Mouse (Mus musculus): ENCODE results near the gene Pkn3.
"Not testable (repeated sequence)": the region's sequence is repeated elsewhere in the genome, so short reads cannot be mapped to it uniquely, and the experiment has no call there.

The Pkn3 gene

DNA sequence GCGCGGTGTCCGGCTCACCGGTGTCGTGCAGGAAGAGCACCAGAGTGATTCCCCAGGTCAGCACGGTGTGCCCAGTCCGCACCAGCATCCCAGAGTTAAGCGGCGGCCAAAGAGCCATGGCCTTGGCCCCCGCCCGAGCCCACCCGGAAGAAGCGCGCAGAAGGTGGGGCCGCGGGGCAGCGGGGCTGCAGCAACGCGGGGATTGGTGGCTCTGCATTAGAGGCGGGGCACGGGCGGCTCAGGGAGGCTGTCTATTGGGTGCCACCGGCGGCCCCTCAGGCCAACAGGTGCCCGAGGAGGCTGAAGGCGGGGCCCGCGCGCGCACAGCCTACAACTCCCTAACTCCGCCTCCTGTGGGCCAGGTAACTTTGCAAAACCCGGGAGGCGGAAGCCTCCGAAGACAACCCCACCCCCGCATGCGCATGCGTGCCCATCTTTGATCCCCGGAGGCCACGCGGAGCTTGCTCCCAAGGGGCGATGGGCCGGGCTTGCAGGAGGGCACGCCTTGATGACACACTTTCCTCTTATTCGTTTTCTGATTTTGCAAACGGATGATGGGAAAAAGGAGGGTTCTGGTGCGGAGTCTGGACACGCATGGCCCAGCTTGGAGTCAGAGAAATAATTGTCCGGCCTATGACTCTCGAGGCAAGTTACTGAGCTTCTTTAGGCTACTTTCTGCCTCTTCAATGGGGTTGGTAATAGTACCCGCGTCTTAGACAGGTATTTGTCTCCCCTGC lies 16.2 kb downstream of the Pkn3 start, which contains the start of gene Zdhhc12:
Gene Zdhhc12, minus strand, starts transcription at position 178 of the 737 bp plus-strand sequence.
- intact Hi-C loops (cut with DNase I): no loop called here

DNA sequence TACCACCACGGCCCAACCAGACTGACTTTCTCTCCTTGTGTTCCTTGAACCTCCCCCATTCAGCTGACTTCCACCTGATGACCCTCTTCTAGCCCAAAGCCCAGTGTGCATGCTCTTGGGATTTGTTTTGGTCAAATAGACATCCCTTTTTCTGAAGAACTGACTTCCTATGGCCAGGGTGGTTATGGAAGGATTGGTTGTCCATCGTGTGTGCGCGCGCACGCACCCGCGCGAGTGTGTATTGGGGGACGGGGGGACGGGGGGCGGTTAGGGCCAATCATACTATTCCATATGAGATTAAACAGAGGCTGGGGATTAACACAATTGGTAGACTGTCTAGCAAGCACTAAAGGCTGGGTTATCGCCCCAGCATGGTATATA lies 16.7 kb downstream of the Pkn3 start:
- intact Hi-C loops (cut with DNase I): no loop called here

DNA sequence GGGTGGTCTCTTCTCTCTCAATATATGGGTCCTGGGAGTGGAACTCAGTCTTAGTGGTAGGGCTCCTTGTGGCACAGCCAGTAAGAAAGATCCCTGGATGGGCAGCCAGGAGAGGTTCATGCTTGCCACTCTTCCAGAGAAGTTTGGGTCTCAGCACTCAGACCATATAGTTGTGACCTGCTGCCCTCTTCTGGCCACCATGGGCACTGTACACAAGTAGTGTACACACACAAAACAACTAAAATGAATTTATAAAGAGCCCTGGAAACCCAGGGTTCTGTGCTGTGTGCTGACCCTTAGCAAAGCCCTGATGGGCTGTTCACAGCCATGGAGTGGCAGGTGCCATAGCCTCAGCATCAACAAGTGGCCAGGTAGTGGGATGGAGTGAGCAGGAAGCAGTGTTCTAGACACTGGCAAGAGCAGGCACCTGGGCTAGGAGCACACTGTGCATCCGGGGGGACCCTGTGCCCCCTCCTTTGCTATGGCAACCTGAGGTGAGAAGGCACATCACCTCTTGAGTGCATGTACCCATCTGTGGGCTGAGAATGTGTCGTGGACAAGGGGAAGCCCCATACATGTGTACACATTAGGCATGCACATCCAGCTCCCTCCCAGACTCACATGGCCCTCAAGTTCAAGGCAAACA lies 18.5 kb downstream of the Pkn3 start:
- intact Hi-C loops (cut with DNase I): loop anchor here (2.0 kb wide), 1 partner anchor 53 kb away; no protein-coding TSS in a partner anchor

DNA sequence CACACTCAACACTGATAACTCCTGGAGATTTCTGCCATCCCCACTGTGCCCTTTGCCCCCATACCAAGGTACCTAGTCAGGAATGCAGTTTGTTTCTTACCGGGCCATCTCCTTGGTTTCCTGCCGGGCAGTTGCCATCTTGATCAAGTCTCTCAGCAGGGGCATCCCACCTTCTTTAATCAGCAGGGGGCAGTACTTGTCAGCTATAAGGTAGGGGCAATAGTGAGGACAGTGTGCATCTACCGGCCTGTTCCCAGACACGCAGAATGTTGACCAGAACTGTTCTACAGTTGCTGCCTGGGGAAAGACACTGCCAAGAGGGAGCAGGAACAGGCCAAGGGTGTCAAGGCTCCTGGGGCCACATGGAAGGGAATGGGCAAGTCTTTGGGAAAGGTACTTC lies 22.7 kb downstream of the Pkn3 start:
- intact Hi-C loops (cut with DNase I): no loop called here

DNA sequence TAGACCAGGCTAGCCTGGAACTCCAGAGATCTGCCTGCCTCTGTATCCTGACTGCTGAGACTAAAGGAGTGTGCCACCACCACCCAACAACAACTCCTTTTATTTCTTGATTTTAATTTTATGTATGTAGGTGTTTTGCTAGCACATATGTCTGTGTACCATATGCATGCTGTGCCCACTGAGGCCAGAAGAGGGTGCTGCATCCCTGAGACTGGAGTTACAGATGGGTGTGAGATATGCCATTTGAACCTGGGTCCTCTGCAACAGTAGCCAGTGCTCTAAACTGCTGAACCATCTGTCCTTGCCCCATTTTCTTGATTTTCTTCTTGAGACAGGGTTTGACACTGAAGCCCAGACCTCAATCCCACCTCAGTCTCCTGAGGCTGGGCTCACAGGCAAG lies 28.9 kb downstream of the Pkn3 start:
- intact Hi-C loops (cut with DNase I): no loop called here

DNA sequence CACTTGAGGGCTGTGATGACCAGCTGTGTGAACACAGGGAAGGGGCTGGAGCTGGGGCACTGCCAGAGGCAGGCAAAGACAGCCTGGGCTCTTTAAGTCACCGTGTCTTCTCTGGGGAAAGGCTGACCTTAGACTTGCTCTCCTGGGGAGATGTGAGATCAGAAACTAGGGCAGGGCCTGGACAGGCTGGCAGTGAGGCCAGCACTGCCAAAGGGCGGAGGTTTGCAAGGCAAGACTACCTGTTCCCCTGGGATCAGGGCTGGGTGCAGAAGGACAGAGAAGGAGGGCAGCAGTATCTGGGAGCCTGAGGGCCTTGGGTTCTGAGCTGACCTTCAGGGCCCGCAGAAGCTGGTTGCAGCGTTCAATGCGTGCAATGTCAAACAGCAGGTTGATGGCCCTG lies 30.2 kb downstream of the Pkn3 start:
- intact Hi-C loops (cut with DNase I): no loop called here

DNA sequence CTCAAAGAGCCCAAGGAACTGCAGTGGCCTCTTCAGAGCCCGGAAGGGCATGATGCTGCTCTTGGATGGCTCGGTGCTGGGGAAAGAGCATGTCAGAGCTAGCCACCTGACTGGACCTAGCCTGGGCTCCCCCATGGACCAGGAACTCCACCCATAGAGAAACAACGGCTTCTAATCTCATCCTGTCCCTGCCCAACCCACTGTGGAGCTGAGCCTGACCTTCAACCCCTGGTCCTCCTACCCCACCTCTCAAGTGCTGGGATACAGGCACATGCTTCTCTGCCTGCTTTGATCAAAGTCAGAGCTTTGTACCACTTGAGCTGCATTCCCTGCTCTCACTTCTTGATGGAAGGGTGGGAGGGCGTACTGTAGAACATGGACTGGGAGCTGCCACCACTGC lies 30.8 kb downstream of the Pkn3 start:
- intact Hi-C loops (cut with DNase I): no loop called here

DNA sequence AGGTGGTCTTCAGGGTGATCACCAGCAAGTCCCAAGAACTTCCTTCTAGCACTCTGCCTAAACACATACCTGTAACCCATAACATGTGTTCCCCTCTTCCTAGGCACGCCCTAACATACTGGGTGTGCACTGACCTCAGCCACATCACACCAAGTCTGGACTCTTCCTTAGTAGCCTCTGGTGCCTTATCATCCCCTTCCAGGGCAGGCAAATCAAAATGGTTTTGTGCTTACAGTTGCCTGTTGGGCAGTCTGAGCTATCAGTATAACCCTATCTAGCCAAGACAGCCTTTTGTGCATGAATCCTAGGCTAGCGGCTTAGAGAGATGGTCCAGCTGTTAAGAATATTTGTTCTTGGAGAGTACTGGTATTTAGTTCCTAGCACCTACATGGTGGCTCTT lies 34.0 kb downstream of the Pkn3 start:
- intact Hi-C loops (cut with DNase I): no loop called here

DNA sequence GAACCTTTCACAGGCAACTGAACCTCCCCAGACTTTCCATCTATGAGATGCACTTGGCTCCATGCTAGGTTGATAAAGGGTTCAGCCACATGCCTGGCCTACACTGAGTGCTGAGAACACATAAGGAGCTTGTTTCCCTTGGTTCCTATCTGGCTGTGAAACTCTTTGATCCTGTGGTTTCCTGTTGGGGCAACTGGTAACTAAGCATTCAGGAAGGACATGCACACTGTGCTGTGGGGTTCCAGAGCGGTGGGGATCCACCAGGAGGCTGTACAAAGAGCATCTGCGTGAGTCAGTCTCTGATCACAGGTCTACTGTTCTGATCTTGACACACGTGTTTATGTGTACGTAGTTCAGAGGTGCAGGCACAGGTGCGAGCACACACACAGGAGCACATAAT lies 35.1 kb downstream of the Pkn3 start:
- intact Hi-C loops (cut with DNase I): no loop called here

DNA sequence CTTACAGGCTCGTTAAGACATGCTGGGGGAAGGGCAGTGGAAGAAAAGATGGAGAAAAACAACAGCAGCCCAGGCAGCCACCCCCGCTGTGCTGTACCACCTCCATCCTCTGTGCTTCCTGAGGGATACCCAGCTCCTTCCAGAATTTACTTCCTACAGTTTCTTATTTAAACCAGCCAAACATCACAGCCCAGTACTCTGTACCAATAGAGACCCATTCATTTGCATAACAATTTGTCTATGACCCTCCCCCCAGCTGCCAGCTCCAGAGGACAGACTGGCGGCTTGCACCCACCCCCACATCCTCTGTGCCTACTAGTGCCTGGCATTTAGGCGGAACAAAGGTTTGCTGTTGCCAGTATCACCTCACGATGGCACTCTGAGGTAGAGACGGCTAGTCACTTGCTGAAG lies 42.2 kb downstream of the Pkn3 start:
- intact Hi-C loops (cut with DNase I): no loop called here

DNA sequence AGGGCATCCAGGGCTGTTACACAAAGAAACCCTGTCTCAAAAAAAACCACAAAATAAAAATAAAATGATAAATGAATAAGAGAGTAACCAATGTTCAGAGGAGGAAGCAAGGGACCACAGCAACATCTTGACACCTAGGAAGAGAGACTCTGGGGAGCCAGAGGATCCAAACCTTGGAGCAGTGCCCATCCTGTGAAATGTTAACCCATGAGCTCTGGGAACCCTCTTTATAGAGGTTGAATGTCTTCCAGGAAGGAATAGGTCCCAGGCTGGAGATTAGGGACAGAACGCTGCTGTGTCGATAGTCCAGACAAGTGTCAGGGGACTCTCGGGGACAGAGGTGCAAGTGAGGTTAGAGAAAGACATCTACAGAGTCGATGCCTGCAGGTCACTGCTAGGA lies 42.8 kb downstream of the Pkn3 start:
- intact Hi-C loops (cut with DNase I): no loop called here

DNA sequence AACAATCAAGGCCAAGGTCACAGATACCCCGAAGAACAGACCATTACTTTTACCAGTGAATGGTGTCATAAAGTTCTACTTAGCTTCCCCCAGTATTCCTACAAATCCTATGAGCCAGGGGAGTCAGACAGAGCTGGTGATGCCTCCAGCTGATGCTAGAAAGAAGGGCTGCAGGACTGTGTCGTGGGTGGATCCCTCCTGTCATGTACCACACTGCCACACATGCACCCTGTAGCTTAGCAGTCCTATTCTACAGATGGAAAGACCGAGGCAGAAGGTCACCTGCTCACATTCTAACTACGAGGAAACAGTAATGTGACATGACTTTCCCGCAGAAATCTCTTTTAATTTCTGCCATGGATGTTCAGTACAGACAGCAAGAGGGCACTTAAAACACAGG lies 45.3 kb downstream of the Pkn3 start:
- intact Hi-C loops (cut with DNase I): no loop called here

DNA sequence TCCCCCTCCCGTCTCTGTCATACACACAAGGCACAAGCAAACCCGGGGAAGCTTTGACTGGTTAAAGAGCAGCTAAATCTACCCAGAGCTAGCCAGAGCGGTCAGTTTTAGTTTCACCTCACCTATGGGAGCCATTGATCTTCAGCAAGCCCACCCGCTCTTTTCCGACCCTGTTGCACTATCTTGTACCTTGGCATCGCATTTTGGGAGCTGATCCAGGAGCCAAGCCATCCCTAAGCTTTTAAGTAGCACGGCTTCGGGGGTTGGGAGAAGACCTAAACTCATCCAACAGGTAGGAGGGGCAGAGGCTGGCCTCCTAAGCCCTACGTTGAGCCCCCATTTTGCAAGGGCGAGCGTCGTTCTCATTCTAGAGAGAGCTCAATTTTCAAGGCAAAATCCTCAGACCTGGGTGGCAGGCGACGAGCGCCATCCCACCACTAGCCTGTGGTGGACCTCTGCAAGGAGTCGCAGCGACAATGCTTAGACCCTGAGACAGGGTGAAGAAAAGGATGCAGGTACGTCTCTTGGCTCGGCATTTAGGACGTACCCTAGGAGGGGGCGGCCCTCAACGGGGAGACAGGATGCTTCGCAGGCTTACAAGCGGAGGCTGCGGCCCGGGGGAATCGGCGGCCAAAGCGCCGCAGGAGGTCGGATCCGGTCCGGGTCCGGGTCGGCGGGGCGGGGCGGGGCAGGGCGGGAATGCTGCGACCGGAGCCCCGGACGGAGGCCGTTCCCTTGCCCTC lies 46.4 kb downstream of the Pkn3 start:
- intact Hi-C loops (cut with DNase I): no loop called here

DNA sequence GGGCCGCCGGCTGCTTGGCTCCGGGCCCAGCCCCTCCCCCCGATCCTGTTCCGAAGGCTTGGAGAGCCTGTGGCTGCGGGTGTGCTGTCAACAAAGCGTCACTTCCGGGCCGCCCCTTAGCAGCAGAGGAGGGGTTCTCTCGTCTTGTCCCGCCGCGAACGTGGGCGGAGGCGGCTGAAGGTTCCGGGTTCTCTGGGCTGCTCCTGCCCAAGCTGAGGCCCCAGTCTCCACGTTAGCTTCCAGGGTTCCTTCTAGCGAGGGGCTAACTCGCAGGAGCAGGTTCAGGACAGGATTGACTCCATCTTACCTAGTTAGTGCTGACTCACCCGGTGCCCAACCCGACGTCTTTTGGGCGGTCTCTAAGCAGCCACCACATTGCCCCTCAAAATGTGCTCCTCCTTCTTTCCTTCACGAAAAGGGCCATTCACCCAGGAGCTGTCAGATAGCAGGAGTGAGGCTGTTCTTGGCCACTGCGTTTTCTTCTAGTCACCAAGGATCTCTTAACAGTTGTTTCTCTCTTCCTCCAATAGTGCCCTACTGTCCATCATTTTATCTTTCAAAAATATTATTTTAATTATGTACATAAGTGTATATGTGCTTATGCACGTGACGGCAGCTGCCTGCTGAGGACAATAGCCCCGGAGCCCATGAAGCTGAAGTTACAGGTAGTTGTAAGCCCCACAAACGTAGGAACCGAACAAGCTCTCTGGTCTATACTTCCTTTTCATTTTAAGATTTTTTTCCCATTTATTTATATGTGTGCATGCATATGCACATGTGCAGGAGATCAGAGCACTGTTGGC lies 47.2 kb downstream of the Pkn3 start, which contains the start of gene Zer1:
Gene Zer1, minus strand, starts transcription at position 114 of the 803 bp plus-strand sequence.
- intact Hi-C loops (cut with DNase I): loop anchor here (5.0 kb wide), 1 partner anchor 38 kb away; no protein-coding TSS in a partner anchor

DNA sequence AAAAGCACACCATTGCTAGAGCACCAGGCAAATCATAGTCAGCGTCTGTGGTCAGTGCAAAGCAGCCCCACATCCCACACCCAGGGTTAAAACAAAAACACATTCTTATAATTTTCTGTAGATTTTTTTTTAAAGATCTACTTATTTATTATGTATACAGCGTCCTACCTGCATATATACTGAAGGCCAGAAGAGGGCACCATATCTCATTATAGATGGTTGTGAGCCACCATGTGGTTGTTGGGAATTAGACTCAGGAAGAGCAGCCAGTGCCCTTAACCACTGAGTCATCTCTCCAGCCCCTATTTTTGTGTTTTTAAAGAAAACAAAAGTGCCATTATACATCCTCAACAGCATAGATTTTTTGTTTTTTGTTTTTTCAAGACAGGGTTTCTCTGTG lies 51.3 kb downstream of the Pkn3 start:
- intact Hi-C loops (cut with DNase I): loop anchor here (5.0 kb wide), 1 partner anchor 34 kb away; no protein-coding TSS in a partner anchor

DNA sequence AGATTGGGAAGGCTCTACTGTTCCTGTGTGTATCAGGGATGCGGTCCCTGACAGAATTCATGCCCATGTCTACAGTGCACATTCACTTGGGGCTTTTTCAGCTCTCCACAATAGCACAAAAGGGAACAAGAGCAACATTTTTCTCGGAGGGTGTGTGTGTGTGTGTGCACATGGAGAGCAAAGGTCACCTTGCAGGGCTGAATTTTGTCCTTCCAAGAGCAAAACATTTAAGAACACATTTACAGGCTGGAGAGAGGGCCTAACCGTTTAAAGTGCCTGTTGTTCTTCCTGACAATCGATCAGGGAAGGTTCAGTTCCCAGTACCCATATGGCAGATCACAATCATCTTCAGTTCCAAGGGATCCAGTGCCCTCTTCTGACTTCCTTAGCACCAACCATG lies 52.7 kb downstream of the Pkn3 start:
- intact Hi-C loops (cut with DNase I): no loop called here

DNA sequence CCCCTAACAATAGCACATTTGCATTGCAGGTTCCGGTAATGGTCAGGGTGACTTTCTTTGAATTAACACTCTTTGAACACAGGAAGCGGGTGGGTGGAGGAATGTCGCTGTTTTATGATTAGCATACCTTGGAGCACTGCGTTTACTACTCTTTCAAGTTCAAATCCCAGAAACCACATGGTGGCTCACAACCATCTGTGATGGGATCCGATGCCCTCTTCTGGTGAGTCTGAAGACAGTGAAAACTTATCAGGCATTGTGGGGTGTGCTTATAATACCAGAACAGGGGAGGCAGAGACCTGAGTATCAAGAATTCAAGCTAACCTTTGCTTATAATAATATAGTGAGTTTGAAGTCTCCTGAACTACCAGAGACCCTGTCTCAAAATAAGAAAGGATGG lies 53.8 kb downstream of the Pkn3 start:
- intact Hi-C loops (cut with DNase I): not testable (repeated sequence)

DNA sequence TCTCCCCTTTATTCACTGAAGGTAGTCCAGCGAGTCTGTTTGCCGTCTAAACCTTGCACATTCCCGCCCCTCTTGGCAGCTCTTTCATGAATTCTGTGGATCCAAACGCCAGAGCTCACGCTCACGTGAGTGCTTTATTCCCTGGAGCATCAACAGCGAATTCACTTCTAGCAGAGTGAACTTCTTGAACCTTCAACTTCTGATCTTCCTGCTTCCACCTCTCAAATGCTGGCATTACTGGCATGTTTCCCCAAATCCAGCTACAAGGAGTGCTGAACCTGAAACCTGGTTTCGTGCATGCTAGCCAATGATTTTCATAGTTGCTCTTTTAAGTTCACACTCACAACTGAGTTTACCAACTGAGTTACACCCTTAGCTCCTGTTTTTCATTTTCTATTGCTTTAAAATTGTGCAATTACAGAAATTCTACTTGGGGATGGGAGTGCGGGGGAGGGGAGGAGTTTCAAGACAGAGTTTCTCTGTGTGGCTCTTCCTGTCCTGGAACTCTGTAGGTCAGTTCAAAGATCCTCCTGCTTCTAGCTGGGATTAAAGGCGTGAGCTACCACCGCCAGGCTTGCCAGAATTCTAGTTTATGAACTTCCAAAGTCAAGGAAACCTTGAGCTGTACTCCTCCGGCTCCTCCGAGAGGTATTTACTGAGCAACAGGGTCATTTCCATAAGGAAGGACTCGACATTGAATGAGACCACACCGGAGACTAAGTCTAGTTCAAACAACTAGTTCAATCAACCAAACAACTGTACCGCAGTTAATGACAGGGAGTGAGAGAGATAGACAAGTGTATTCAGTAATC lies 55.5 kb downstream of the Pkn3 start:
- intact Hi-C loops (cut with DNase I): no loop called here

DNA sequence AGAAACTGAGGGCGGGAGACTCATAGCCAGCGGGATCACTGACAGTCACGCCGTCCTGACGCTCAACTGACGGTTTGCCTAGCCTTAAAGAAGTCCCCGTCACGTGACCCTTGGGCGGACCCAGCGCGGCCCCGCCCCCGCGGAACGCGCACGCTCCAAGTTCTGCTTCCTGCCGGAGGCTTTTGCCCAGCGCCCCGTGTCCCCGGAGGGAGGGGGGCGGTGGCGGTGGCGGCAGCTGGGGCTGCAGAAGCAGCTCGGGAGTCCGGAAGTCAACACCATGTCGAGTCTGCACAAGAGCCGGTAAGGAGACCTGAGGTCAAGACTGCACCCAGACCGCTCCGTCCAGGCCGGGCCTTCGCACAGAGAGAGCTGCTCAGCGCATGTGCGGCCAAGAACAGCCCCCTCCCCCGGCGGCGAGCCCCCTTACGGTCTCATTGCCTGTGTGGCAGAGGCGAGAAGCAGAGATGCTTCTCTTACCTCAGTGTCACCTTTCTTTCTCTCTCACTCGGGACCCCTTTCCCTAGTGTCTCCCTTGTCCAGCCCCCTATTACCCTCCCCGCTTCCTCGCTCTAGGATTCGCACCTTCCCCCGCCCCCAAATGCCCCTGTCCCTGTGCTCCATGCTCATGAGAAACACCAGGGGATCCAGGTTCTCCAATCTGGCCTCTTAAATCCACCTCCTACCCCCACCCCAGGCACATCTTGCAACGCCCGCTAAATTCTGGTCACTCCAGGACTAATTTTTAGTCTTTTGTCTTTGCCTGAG lies 56.3 kb downstream of the Pkn3 start, which contains the start of gene Tbc1d13:
Gene Tbc1d13, plus strand, starts transcription at position 134 of the 765 bp plus-strand sequence.
- intact Hi-C loops (cut with DNase I): no loop called here

DNA sequence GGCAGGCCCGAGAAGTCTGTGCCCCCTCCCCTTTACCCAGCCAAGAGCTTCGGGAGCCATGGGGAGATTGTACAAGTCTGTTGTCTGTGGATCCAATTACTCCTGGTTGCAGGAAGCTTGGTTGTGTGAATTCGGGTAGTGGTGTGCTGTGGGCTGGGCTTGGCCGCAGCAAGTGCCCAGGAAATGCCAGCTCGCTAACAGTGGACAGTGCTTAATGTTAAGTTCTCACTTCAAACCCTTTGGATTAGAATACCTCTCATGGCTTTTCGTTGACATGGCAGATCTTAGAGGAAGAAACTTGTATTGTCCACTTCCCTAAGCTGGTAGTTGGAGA lies 56.9 kb downstream of the Pkn3 start:
- intact Hi-C loops (cut with DNase I): no loop called here

Measured in adrenal gland (tissue).